Comparison of ENCODE assay signal across 10 mouse cellular contexts in the genomic region with DNA sequence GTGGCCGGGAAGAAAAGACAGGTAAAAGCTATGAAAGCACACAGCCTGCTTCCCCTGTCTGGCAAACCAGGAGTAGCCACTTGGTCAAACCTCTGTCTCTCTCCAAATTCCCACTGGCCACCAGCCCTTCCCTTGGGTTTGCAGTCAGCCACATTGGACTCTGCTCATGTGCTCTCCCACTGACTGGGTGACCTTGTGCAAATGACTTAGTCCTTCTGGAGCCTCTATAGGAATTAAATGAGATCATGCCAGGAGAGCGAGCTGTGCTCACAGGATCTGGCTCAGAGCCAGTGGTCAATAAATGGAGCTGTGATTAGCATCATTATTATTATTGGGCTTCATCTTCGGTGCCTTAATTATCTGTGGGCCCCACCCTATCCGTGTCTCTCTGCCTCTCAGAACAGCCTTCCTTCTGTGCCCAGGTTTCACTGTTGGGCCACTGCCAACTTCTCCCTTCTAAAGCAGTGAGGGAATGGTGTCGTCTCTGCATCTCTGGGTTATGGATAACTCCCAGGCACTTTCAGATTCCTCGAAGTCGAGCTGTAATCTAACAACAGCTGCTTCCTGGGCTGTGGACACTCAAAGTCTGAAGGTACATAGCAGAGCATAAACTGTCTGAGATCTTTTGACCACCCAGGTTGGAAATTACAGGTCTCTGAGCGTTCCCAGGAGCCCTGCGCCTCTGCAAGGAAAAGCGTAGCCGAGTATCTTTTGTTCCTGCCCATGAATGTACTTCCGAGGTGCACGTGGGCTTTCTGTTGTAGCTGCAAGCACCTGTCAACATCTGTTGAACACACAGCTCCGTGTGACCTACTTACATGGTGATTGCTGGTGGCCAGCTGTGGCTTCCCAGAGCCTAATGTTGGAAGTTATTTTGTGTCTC.
DNase-seq lines count a peak whose midpoint lies in the region; ATAC-seq and TF ChIP-seq lines count a peak whose summit lies in the region.
"Had no signal": no experiment of that assay in that cellular context is flagged by ENCODE, and none has a peak within 500 bp of the region (broad histone marks: within the 10 kb centered on the region; RNA-seq: fewer than 3 reads in every experiment).

No protein-coding gene starts in this region.

- H3K9ac ChIP-seq in neural tube, embryonic 13.5 days: no peak overlapping the region
- H3K9ac ChIP-seq in neural tube, embryonic 15.5 days (replicated peaks): no peak overlapping the region
- no peak overlapping the region for H3K9ac ChIP-seq in intestine, postnatal 0 days (ENCODE audit: low read depth, low read length)
- H3K9ac ChIP-seq: liver, embryonic 15.5 days had no signal

- H3K4me1 ChIP-seq in neural tube, embryonic 13.5 days (replicated peaks): peaks cover 21% of the 10 kb centered on the region; the same call in 1 of the 2 replicates
- 0 out of 2 replicates have a peak, but pooled peaks cover 8% of the 10 kb centered on the region for H3K4me1 ChIP-seq in neural tube, embryonic 15.5 days
- H3K4me1 ChIP-seq in intestine, postnatal 0 days (replicated peaks; ENCODE audit: control insufficient read depth, insufficient read depth, low read length): peaks cover 3% of the 10 kb centered on the region; the same call in 1 of the 2 replicates

- no peak for TF ChIP-seq CTCF in intestine, postnatal 0 days (IDR thresholded peaks at IDR 0.05; ENCODE audit: low read depth)

- H3K27me3 ChIP-seq in neural tube, embryonic 13.5 days: no peaks in the 10 kb centered on the region
- H3K27me3 ChIP-seq in neural tube, embryonic 15.5 days (replicated peaks): no peaks in the 10 kb centered on the region
- no peaks in the 10 kb centered on the region for H3K27me3 ChIP-seq in intestine, postnatal 0 days (replicated peaks; ENCODE audit: control insufficient read depth, insufficient read depth, low read length)

- no peak overlapping the region for H3K4me3 ChIP-seq in neural tube, embryonic 13.5 days
- no peak overlapping the region for H3K4me3 ChIP-seq in neural tube, embryonic 15.5 days (replicated peaks)
- peak overlapping the region; percentile 1; the same call in 1 of the 2 replicates for H3K4me3 ChIP-seq in intestine, postnatal 0 days (ENCODE audit: low read depth, low read length)
- H3K4me3 ChIP-seq: gastrocnemius, adult 2 months; liver, embryonic 15.5 days had no signal

- peak; percentile 36; the same call in 1 of the 2 replicates for ATAC-seq in neural tube, embryonic 13.5 days (ENCODE audit: low read depth)
- ATAC-seq in neural tube, embryonic 15.5 days (ENCODE audit: low FRiP score): no peak
- ATAC-seq in intestine, postnatal 0 days: peak; percentile 85

- no peaks in the 10 kb centered on the region for H3K36me3 ChIP-seq in neural tube, embryonic 13.5 days
- no peaks in the 10 kb centered on the region for H3K36me3 ChIP-seq in neural tube, embryonic 15.5 days
- no peaks in the 10 kb centered on the region for H3K36me3 ChIP-seq in intestine, postnatal 0 days (ENCODE audit: control insufficient read depth, insufficient read depth)
- H3K36me3 ChIP-seq: liver, embryonic 15.5 days had no signal

- peak overlapping the region; percentile 38; the same call in 1 of the 2 replicates for H3K27ac ChIP-seq in neural tube, embryonic 13.5 days (replicated peaks)
- no peak overlapping the region for H3K27ac ChIP-seq in neural tube, embryonic 15.5 days (replicated peaks)
- peak overlapping the region; percentile 57 for H3K27ac ChIP-seq in intestine, postnatal 0 days (ENCODE audit: low read depth, low read length)
- H3K27ac ChIP-seq: gastrocnemius, adult 2 months; liver, embryonic 15.5 days had no signal

- no peaks in the 10 kb centered on the region for H3K9me3 ChIP-seq in neural tube, embryonic 13.5 days
- H3K9me3 ChIP-seq in neural tube, embryonic 15.5 days (replicated peaks): no peaks in the 10 kb centered on the region
- H3K9me3 ChIP-seq in intestine, postnatal 0 days (ENCODE audit: control insufficient read depth): no peaks in the 10 kb centered on the region
- H3K9me3 ChIP-seq: liver, embryonic 15.5 days had no signal

- WGBS in neural tube, embryonic 13.5 days: 68% methylated on average over 14 of the region's 14 CpGs
- 61% methylated on average over 14 of the region's 14 CpGs for WGBS in neural tube, embryonic 15.5 days
- 24% methylated on average over 14 of the region's 14 CpGs for WGBS in intestine, postnatal 0 days

- DNase-seq in gastrocnemius, postnatal 10 days: peak; percentile 6
- DNase-seq in gastrocnemius, postnatal 14 days: no peak
- peak; percentile 62 for DNase-seq in thymus, postnatal 4 days
- DNase-seq in yolk sac, embryonic 10.5 days (ENCODE audit: low spot score): no peak
- DNase-seq in right cerebral cortex, postnatal 4 days: no peak
- DNase-seq: gastrocnemius, adult 2 months had no signal

- no peak overlapping the region for H3K4me2 ChIP-seq in neural tube, embryonic 13.5 days
- H3K4me2 ChIP-seq in neural tube, embryonic 15.5 days: no peak overlapping the region
- H3K4me2 ChIP-seq in intestine, postnatal 0 days (replicated peaks; ENCODE audit: low read depth): peak overlapping the region; percentile 54
- H3K4me2 ChIP-seq: liver, embryonic 15.5 days had no signal

- intact Hi-C loops in gastrocnemius, postnatal 14 days (cut with DNase I; ENCODE audit: low total_unique reads): no loop called here

Comparison
In these comparisons a context has a peak if more than half of its experiments do, and no peak if none do; other contexts are left out.
1. DNase-seq: peak in gastrocnemius, postnatal 10 days (single experiment) and thymus, postnatal 4 days (single experiment); none in gastrocnemius, postnatal 14 days (single experiment), yolk sac, embryonic 10.5 days (single experiment) and right cerebral cortex, postnatal 4 days (single experiment).